Mouse (Mus musculus) stomach, postnatal 0 days (tissue): Measurements from ENCODE around the gene Wdr26. TPM values are rescaled to one million over a fixed set of nuclear protein-coding genes. Genes with fewer than 3 reads are reported as not detected.

Source experiments
- ATAC-seq: fragments of 200-750 bp; cut with Nextera tagmentation; 2 replicates; pipeline ENCODE4 v1.8.0; 2017; ENCODE audit not compliant: low FRiP score, low TSS enrichment
- DNase-seq: peaks from one replicate; pipeline ENCODE4 v3.0.0-alpha.2; 2016; ENCODE audit warnings: low spot score
- H3K27ac ChIP-seq: fragments of 300-500 bp; sonication (generic); replicated peaks from 2 replicates; pipeline ENCODE4 v1.5.1; 2014; ENCODE audit warnings: mild to moderate bottlenecking, control low read depth
- H3K27me3 ChIP-seq: fragments of 300-500 bp; sonication (generic); 2 replicates; pipeline ENCODE4 v1.6.1; 2014; ENCODE audit warnings: low read length; ENCODE audit not compliant: control insufficient read depth, insufficient read depth
- H3K36me3 ChIP-seq: fragments of 300-500 bp; sonication (generic); 2 replicates; pipeline ENCODE4 v1.6.1; 2014; ENCODE audit warnings: low read length, mixed read lengths; ENCODE audit not compliant: control insufficient read depth, insufficient read depth
- H3K4me1 ChIP-seq: fragments of 300-500 bp; sonication (generic); replicated peaks from 2 replicates; pipeline ENCODE4 v1.6.1; 2014; ENCODE audit warnings: antibody characterized with exemption; ENCODE audit not compliant: control insufficient read depth, insufficient read depth
- H3K4me2 ChIP-seq: fragments of 300-500 bp; sonication (generic); replicated peaks from 2 replicates; pipeline ENCODE4 v1.6.1; 2014; ENCODE audit warnings: low read depth, mild to moderate bottlenecking, control low read depth, moderate library complexity
- H3K4me3 ChIP-seq: fragments of 300-500 bp; sonication (generic); 2 replicates; pipeline ENCODE4 v1.5.1; 2014; ENCODE audit warnings: low read depth, low read length, control low read depth
- H3K9ac ChIP-seq: fragments of 300-500 bp; sonication (generic); 2 replicates; pipeline ENCODE4 v1.6.1; 2014; ENCODE audit warnings: mild to moderate bottlenecking, low read length, control low read depth, mixed read lengths
- H3K9me3 ChIP-seq: fragments of 300-500 bp; sonication (generic); 2 replicates; pipeline ENCODE4 v1.6.1; 2016; ENCODE audit warnings: low read length; ENCODE audit not compliant: control insufficient read depth
- CTCF ChIP-seq: IDR thresholded peaks from 2 replicates; pipeline ENCODE4 v1.5.1; 2016; ENCODE audit warnings: antibody characterized with exemption, low read depth, mild to moderate bottlenecking, moderate library complexity
- EP300 ChIP-seq: optimal IDR thresholded peaks from 2 replicates; pipeline ENCODE3; 2016; ENCODE audit warnings: antibody characterized with exemption
- WGBS: fragments of 180-500 bp; shearing (Covaris S2); extraction: QIAGEN DNeasy Blood & Tissue Kit; methylation state at CpG from one replicate; pipeline ENCODE4 v1.1.7; 2014; 5-methylcytosine and 5-hydroxymethylcytosine counted together
- polyA plus RNA-seq: library from polyadenylated mRNA; unstranded; fragments of >200 nt; fragmentation: Nextera tagmentation; extraction: Ambion mirVana; gene quantifications from 2 replicates; pipeline ENCODE4 v1.2.1, GENCODE M21; 2015

Gene Wdr26
- polyA plus RNA-seq, 1 experiment from 2014 or later: 42.1 TPM

GRCm38 (mm10) chr1:181148540-181148939 is 63.3 kb downstream of the Wdr26 start:
- H3K9ac ChIP-seq: no peak overlapping the region
- no peaks in the 10 kb centered on the region for H3K9me3 ChIP-seq
- H3K27ac ChIP-seq: peak overlapping the region; percentile 37
- DNase-seq (peak; percentile 50), ATAC-seq (peak; percentile 21; the same call in 1 of the 2 replicates)
- 0 out of 2 replicates have a peak, but pooled peaks cover 5% of the 10 kb centered on the region for H3K4me1 ChIP-seq
- no peaks in the 10 kb centered on the region for H3K36me3 ChIP-seq
- TF ChIP-seq CTCF (no peak), EP300 (no peak)
- no peak overlapping the region for H3K4me3 ChIP-seq
- WGBS: 48% methylated on average over 5 of the region's 5 CpGs
- H3K4me2 ChIP-seq: no peak overlapping the region
- H3K27me3 ChIP-seq: no peaks in the 10 kb centered on the region

- H3K9ac ChIP-seq: no peak overlapping the region
- H3K27ac ChIP-seq: no peak overlapping the region
- no peaks in the 10 kb centered on the region for H3K27me3 ChIP-seq
These were observed 65.6 kb downstream of the Wdr26 start for GRCm38 (mm10) chr1:181146187-181146586.

DNA sequence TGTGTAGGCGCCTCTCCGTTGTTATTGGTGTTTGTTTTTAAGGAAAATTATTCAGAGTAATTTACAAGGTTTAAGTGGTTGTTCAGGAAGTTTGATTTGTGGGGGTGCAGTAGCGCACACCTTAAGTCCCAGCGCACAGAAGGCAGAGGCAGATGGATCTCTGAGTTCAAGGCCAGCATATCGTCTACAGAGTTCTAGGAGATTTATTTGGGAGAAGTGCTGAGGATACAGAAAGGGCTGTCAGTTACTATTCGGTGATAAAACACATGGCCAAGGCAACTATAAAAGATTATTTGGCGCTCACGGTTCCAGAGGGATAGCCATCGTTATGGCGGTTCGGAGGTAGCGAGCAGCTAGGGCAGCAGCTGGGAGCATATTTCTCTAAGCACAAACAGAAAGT is 66.8 kb downstream of the Wdr26 start:
- 7% methylated on average over 12 of the region's 12 CpGs for WGBS
- peak overlapping the region; percentile 81 for H3K4me3 ChIP-seq
- no peaks in the 10 kb centered on the region for H3K9me3 ChIP-seq
- H3K4me2 ChIP-seq: peak overlapping the region; percentile 73
- H3K27me3 ChIP-seq: no peaks in the 10 kb centered on the region
- peak overlapping the region; percentile 86 for H3K27ac ChIP-seq
- no peak for ATAC-seq
- peak overlapping the region; percentile 74 for H3K9ac ChIP-seq
- TF ChIP-seq EP300 (no peak), CTCF (no peak)
- H3K4me1 ChIP-seq: 0 out of 2 replicates have a peak, but pooled peaks cover 5% of the 10 kb centered on the region
- H3K36me3 ChIP-seq: 0 out of 2 replicates have a peak, but pooled peaks cover 2% of the 10 kb centered on the region
- peak; percentile 15 for DNase-seq

More at GRCm38 (mm10) chr1:181146187-181146586, 65.6 kb downstream of the Wdr26 start:
- no peaks in the 10 kb centered on the region for H3K9me3 ChIP-seq
- WGBS: 85% methylated on average over 2 of the region's 2 CpGs
- ATAC-seq: no peak
- H3K4me3 ChIP-seq: no peak overlapping the region
- no peak for DNase-seq
- TF ChIP-seq EP300: no peak
- TF ChIP-seq CTCF: no peak
- H3K4me2 ChIP-seq: no peak overlapping the region
- 0 out of 2 replicates have a peak, but pooled peaks cover 5% of the 10 kb centered on the region for H3K4me1 ChIP-seq
- no peaks in the 10 kb centered on the region for H3K36me3 ChIP-seq

DNA sequence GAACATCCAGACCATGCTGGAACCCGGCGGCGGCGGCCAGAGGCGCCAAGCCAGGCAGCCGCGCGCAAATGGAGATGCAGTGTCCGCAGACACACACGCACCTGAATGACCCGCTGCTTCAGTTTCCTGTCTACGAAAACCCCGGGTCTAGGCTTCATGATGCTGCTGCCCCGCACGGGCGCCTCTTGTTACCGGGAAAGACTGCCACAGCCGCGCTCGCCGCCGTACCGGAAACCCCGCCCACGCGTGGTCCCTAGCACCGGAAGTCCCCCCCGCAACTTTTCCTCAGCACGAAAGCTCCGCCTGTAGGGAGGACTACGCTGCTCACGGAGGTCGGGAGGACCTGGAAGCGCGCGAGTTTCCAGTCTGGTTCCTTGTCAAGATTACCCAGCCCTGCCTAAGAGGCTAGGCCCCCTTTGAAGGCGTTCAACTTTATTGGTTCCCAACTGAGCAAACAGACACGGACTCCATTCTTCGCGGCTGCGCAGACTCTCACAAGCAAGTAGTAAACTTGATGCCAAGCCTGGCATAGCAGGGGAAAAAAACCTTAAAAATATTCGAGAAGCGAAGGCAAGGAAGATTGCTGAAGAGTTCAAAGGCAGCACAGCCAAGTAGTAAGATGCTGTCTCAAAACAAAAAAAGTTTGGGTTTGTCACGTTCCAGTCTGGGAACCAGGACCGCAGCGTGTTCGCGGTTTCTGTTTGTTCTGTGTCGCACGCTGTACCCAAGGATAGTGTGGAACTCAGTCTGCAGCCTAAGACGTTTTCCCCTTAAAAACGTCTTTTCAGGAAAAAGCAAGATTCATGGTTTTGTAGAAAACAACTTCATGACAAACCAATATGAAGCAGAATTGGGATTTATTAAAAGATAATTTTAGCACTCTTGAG is 67.6 kb downstream of the Wdr26 start, which contains the start of the genes Nvl and Cnih4:
Gene Nvl (minus strand): TSS at position 255 of the 887 bp plus-strand sequence.
Gene Cnih4 (plus strand): TSS at position 744 of the 887 bp plus-strand sequence.
- Histone ChIP-seq H3K9me3 (no peaks in the 10 kb centered on the region), H3K4me1 (0 out of 2 replicates have a peak, but pooled peaks cover 5% of the 10 kb centered on the region), H3K36me3 (0 out of 2 replicates have a peak, but pooled peaks cover 3% of the 10 kb centered on the region), H3K4me2 (peak within 1 kb of the TSS; percentile 73), H3K27ac (peak within 1 kb of the TSS; percentile 86), H3K9ac (peak within 1 kb of the TSS; percentile 74), H3K27me3 (no peaks in the 10 kb centered on the region), H3K4me3 (peak within 1 kb of the TSS; percentile 81)
- peak; percentile 98 for ATAC-seq
- peak; percentile 95 for DNase-seq
- TF ChIP-seq EP300 (peak; percentile 87), CTCF (peak; percentile 28; the same call in 1 of the 2 replicates)
- WGBS: under 1% methylated on average over 52 of the region's 52 CpGs

- no peaks in the 10 kb centered on the region for H3K9me3 ChIP-seq
- H3K4me1 ChIP-seq: 0 out of 2 replicates have a peak, but pooled peaks cover 5% of the 10 kb centered on the region
- H3K27ac ChIP-seq: peak overlapping the region; percentile 86
- H3K27me3 ChIP-seq: no peaks in the 10 kb centered on the region
- H3K36me3 ChIP-seq: 0 out of 2 replicates have a peak, but pooled peaks cover 5% of the 10 kb centered on the region
- peak overlapping the region; percentile 73 for H3K4me2 ChIP-seq
- DNase-seq (no peak), ATAC-seq (peak; percentile 30)
- peak overlapping the region; percentile 81 for H3K4me3 ChIP-seq
- peak overlapping the region; percentile 74 for H3K9ac ChIP-seq
- WGBS: under 1% methylated on average over 12 of the region's 12 CpGs
- TF ChIP-seq EP300 (no peak), CTCF (no peak)
These were observed 68.2 kb downstream of the Wdr26 start for GRCm38 (mm10) chr1:181143609-181143949.

- TF ChIP-seq EP300 (no peak), CTCF (no peak)
- H3K4me2 ChIP-seq: no peak overlapping the region
- no peak overlapping the region for H3K27ac ChIP-seq
- no peak for DNase-seq
- WGBS: 92% methylated on average over 7 of the region's 7 CpGs
- no peaks in the 10 kb centered on the region for H3K27me3 ChIP-seq
- H3K36me3 ChIP-seq: peaks cover 13% of the 10 kb centered on the region
- no peak overlapping the region for H3K9ac ChIP-seq
- no peak for ATAC-seq
- H3K4me1 ChIP-seq: no peaks in the 10 kb centered on the region
- no peaks in the 10 kb centered on the region for H3K9me3 ChIP-seq
- no peak overlapping the region for H3K4me3 ChIP-seq
These were observed 73.1 kb downstream of the Wdr26 start for GRCm38 (mm10) chr1:181138730-181139129.
